ENCODE assay signal across 9 mouse cellular contexts in genomic region chr19:36347376-36347775, GRCm38 (mm10). TPM values are rescaled to one million over a fixed set of nuclear protein-coding genes. Genes with fewer than 3 reads are reported as not detected.
DNase-seq lines count a peak whose midpoint lies in the region; ATAC-seq and TF ChIP-seq lines count a peak whose summit lies in the region.
"Had no signal": no experiment of that assay in that cellular context is flagged by ENCODE, and none has a peak within 500 bp of the region (broad histone marks: within the 10 kb centered on the region; RNA-seq: fewer than 3 reads in every experiment).

No protein-coding gene starts in this region.

- no peaks in the 10 kb centered on the region; the same call in 1 of the 2 replicates for H3K4me1 ChIP-seq in heart, embryonic 12.5 days (replicated peaks)
- H3K4me1 ChIP-seq in hindbrain, embryonic 16.5 days (ENCODE audit: control insufficient read depth, insufficient read depth, low read depth, low read length): peaks cover 8% of the 10 kb centered on the region
- H3K4me1 ChIP-seq in liver, postnatal 0 days (ENCODE audit: insufficient read depth): peaks cover 5% of the 10 kb centered on the region; the same call in 1 of the 2 replicates

- H3K4me2 ChIP-seq in heart, embryonic 12.5 days: peak overlapping the region; percentile 85
- peak overlapping the region; percentile 97 for H3K4me2 ChIP-seq in hindbrain, embryonic 16.5 days (ENCODE audit: low read length)
- peak overlapping the region; percentile 98 for H3K4me2 ChIP-seq in liver, postnatal 0 days (ENCODE audit: low read depth, low read length)

- no peaks in the 10 kb centered on the region; the same call in 1 of the 2 replicates for H3K9me3 ChIP-seq in heart, embryonic 12.5 days (replicated peaks)
- H3K9me3 ChIP-seq in hindbrain, embryonic 16.5 days (ENCODE audit: control insufficient read depth, low read length): no peaks in the 10 kb centered on the region
- no peaks in the 10 kb centered on the region for H3K9me3 ChIP-seq in liver, postnatal 0 days (ENCODE audit: low read length)

- H3K27ac ChIP-seq in heart, embryonic 12.5 days (ENCODE audit: poor library complexity, severe bottlenecking): no peak overlapping the region
- H3K27ac ChIP-seq in hindbrain, embryonic 16.5 days (ENCODE audit: low read depth, low read length): no peak overlapping the region
- H3K27ac ChIP-seq in liver, postnatal 0 days (ENCODE audit: low read depth): no peak overlapping the region

- no peak for ATAC-seq in heart, embryonic 12.5 days (ENCODE audit: insufficient number of reproducible peaks, low FRiP score)
- no peak for ATAC-seq in hindbrain, embryonic 16.5 days
- no peak for ATAC-seq in liver, postnatal 0 days

- H3K36me3 ChIP-seq in heart, embryonic 12.5 days: no peaks in the 10 kb centered on the region
- H3K36me3 ChIP-seq in hindbrain, embryonic 16.5 days (ENCODE audit: control insufficient read depth, insufficient read depth, low read length): no peaks in the 10 kb centered on the region
- H3K36me3 ChIP-seq in liver, postnatal 0 days (replicated peaks; ENCODE audit: insufficient read depth, low read length): no peaks in the 10 kb centered on the region
- H3K36me3 ChIP-seq: G1E had no signal

- 24% methylated on average over 6 of the region's 6 CpGs for WGBS in heart, embryonic 12.5 days
- 23% methylated on average over 6 of the region's 6 CpGs for WGBS in hindbrain, embryonic 16.5 days
- 20% methylated on average over 6 of the region's 6 CpGs for WGBS in liver, postnatal 0 days (ENCODE audit: insufficient replicate concordance)

- TF ChIP-seq CTCF in liver, postnatal 0 days (IDR thresholded peaks at IDR 0.05; ENCODE audit: low read depth): no peak

- DNase-seq in heart, adult 11 months: no peak
- DNase-seq in cerebellum, adult 8-10 months: peak; percentile 18
- DNase-seq in liver, postnatal 0 days: no peak
- no peak for DNase-seq in right cerebral cortex, adult 18-20 months
- no peak for DNase-seq in gastrocnemius, postnatal 10 days
- no peak for DNase-seq in spleen, postnatal 36 days (ENCODE audit: low spot score in 2 of 2)

- peaks cover 11% of the 10 kb centered on the region for H3K27me3 ChIP-seq in heart, embryonic 12.5 days (replicated peaks)
- H3K27me3 ChIP-seq in hindbrain, embryonic 16.5 days (replicated peaks; ENCODE audit: control insufficient read depth, insufficient read depth, low read length): peaks cover 17% of the 10 kb centered on the region
- peaks cover 37% of the 10 kb centered on the region for H3K27me3 ChIP-seq in liver, postnatal 0 days (ENCODE audit: insufficient read depth, low read length)

- peak overlapping the region; percentile 79; the same call in 1 of the 2 replicates for H3K9ac ChIP-seq in heart, embryonic 12.5 days
- no peak overlapping the region for H3K9ac ChIP-seq in hindbrain, embryonic 16.5 days (ENCODE audit: low read depth, low read length)
- 0 out of 2 replicates have a peak overlapping the region, but pooled peaks have one; percentile 3 for H3K9ac ChIP-seq in liver, postnatal 0 days (replicated peaks)

- no peak for TF ChIP-seq EP300 in liver, postnatal 0 days (IDR thresholded peaks at IDR 0.05; ENCODE audit: low read depth)

- peak overlapping the region; percentile 76 for H3K4me3 ChIP-seq in heart, embryonic 12.5 days
- peak overlapping the region; percentile 96 for H3K4me3 ChIP-seq in hindbrain, embryonic 16.5 days (ENCODE audit: low read length)
- peak overlapping the region; percentile 77 for H3K4me3 ChIP-seq in liver, postnatal 0 days (ENCODE audit: low read depth, low read length)

RNA-seq across cellular contexts. Expression of gene Pcgf5, which starts 0.7 kb away (rescaled TPM):
- 50.0 and 54.1 TPM in 2 replicates for polyA plus RNA-seq in heart, embryonic 12.5 days (2016; fragmentation: Nextera tagmentation; extraction: Ambion mirVana)
- polyA plus RNA-seq in hindbrain, embryonic 16.5 days (2015; fragmentation: Nextera tagmentation; extraction: Ambion mirVana): 6.6 and 7.2 TPM in 2 replicates
- 13.3 and 14.7 TPM in 2 replicates for polyA plus RNA-seq in liver, postnatal 0 days (2015; fragmentation: Nextera tagmentation; extraction: Ambion mirVana)
- total RNA-seq in gastrocnemius, postnatal 10 days (2021): 10 to 100 TPM; 16.8 to 17.2 TPM
